Mouse (Mus musculus): ENCODE data around the gene Osbpl3. TPM values are rescaled to one million over a fixed set of nuclear protein-coding genes. Genes with fewer than 3 reads are reported as not detected.
A peak's percentile ranks its signal among the peaks of the same experiment; 100 is the strongest.

The Osbpl3 gene
- 10 to 100 TPM; 26.2 to 37.8 TPM for total RNA-seq (2021)
- long read RNA-seq, experiment 1, partial matches to known transcripts: 3 of 16 reads
- long read RNA-seq, experiment 1, other reads (novel, unspliced or antisense): 11 of 16 reads
- long read RNA-seq, experiment 2, partial matches to known transcripts: 0 of 17 reads
- long read RNA-seq, experiment 2, other reads (novel, unspliced or antisense): 15 of 17 reads

- DNase-seq: peak; percentile 90
Measured at GRCm38 (mm10) chr6:50455829-50456469, at the start of gene Osbpl3. Gene Osbpl3, minus strand, starts transcription at chr6:50456201.

GRCm38 (mm10) chr6:50505531-50505930 lies 49.5 kb upstream of the Osbpl3 start:
- no peak for DNase-seq

- DNase-seq: no peak
Measured at GRCm38 (mm10) chr6:50504711-50505110, 48.7 kb upstream of the Osbpl3 start.

- no peak for DNase-seq
Measured at GRCm38 (mm10) chr6:50503779-50504178, 47.8 kb upstream of the Osbpl3 start.

- no peak for DNase-seq
Measured at GRCm38 (mm10) chr6:50503031-50503430, 47.0 kb upstream of the Osbpl3 start.

DNA sequence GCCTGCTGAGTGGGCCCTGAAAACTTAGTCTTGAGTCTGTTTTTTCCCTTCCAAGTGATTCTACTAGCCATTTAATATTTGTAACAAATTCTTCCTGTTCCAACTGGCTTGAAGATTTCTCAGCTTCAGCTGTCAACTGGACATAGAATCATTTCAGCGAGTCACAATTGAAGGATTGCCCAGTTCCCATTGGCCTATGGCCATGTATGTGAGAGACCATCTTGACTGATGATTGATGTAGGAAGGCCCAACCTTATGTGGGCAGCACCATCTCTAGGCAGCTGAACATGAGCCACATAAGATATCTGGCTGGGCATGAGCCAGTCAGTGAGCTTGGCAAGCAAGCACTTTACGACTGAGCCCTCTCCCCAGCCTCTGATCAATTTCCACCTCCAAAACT lies 42.3 kb upstream of the Osbpl3 start:
- DNase-seq: peak; percentile 9

DNA sequence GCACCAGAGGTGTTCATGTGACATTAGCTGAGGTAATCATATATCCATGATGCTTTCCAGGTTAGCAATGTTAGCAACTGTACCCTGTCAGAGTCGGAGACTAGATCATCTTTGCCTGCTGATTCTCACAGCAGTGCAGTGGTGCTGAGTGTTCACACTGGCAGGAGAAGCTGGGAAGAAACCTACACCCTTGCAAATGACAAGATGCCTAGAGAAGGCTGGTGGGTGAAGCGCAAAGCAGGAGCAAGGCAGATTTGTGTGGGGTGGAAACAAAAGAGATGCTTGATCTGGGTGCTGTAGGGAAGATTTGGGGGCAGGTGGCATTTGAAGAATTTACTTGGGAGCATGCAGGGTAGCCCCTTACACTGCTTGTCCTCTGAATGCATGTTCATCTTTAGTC lies 34.5 kb upstream of the Osbpl3 start:
- DNase-seq: no peak

GRCm38 (mm10) chr6:50489380-50489779 lies 33.4 kb upstream of the Osbpl3 start:
- DNase-seq: no peak

DNA sequence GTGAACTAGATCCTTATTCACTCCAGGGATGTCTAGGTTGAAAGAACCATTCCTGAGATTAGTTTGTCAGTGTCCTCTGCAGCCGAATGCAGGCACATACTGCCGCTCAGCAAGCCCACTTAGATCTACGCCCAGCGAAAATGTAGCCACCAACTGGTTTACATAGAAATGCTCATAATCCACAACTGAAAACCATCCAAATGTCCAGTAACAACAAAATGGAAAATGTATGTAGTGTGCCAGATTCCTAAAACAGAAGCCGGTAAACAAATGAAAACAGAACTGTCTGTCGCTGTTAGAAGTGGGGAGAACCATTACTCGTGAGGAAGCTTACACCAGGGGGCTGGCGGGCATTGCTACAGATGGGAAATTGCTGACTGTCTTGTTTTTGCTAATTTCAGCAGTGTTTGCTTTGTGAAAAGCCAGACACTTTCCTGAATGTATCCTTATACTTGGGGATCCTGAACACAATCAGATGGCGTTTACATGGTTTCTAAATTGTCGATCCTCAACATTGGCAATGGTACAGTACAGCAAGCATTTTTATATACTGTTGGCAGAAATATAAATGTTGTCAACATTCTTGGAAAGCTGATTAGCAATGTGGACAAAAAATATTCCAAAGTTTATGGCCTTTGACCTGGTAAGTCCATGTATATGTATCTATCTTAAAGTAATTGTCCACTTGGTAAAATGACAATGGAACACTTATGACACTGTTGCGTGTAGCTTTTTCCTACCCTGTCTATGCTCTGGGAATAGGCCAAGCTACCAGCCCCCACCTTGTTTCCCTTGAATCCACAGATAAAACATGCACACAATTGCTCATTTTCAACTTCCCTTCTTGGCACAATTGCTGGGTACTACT lies 30.3 kb upstream of the Osbpl3 start:
- no peak for DNase-seq

GRCm38 (mm10) chr6:50483426-50483825 lies 27.4 kb upstream of the Osbpl3 start:
- DNase-seq: no peak

DNA sequence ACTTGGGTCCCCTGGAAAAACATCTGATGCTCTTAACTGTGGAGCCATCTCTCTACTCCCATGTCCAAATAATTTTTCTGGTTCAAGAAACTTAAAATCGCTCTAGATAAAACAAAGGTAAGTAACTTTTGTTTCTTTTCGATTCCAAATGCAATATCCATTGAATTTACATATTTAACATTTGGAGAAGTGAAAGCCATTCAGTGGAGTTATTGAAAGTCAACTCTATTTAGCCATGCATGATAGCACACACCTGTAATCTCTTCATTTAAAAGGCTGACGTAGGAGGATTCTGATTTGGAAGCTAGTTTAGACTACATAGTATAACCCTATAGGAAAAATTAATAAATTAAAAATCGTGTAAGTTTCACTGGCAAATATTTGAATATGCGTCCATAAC lies 25.5 kb upstream of the Osbpl3 start:
- no peak for DNase-seq

DNA sequence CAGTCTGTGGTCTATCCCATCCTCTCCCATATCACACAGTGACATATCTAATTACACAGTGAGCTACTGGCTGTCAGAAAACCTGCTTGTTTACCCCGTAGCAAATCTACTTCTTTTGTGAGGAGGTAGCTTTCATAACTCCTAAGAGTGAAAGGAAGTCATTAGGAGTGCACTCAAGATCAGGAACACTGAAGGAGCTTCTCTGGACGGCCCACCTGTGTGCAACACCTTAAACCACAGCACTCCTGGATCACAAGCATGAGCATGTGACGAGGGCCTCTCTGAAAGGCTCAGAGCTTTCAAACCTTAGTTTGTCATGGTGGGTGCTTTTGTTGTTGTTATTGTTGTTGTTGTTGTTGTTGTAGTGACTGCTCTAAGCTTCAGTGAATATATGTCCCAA lies 10.4 kb upstream of the Osbpl3 start:
- DNase-seq: no peak

GRCm38 (mm10) chr6:50464690-50465485 lies 8.9 kb upstream of the Osbpl3 start:
- DNase-seq: no peak

DNA sequence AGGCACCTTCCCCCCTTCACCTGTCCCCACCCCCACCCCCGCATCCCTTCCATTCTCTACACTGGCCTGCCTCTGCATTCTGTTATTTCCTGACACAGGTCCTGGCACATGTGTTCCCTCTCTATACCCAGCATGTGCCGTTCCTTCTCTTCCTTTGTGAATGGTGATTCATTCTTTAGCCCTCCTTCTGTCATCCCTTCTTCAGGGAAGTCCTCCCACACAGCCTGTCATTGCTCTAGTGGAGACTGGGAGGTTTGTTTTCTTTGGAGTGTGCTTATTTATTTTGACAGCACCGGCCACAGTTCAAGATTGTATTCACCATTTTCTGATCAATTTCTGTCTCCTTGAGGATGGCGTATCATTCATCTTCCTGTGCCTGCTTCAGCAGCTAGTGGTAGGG lies 6.0 kb upstream of the Osbpl3 start:
- DNase-seq: no peak

- DNase-seq: no peak
Measured at GRCm38 (mm10) chr6:50461585-50461984, 5.6 kb upstream of the Osbpl3 start.

DNA sequence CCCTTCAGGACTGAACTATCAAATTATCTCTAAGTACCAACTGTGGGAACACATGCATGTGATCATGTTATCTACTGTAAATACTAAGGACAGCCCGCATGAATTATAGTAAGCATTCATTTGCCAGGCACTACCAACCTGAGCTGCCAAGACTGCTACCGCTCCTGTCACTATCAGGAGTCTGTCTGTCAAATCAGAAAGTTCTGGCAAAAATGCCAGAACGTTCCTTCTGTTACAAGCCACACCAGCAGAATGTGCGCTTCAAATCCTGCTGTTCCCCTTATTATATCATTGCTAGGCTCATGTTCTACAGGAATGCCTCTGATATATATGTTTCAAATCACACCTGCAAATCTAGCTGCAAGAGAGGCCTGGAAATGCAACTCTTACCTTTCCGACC lies 4.6 kb upstream of the Osbpl3 start:
- no peak for DNase-seq

DNA sequence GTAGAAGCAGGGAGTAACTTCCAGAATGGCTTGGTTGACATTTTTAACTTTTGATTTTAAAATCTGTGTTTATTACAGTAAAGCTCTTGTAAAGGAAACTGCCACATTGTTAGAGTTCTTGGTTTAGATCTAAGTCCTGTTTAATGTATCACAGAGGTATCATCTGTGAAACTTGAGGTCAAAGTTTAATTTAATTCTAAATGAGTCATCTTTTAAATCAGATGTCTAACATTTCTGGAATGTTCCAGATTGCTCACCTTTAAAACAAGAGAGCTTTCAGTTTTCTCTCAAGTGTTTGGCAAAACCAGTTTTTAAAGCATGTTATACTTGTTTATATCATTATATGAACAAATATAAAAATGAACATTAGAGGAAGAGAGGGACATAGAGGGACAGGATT lies 4.2 kb upstream of the Osbpl3 start:
- DNase-seq: no peak

DNA sequence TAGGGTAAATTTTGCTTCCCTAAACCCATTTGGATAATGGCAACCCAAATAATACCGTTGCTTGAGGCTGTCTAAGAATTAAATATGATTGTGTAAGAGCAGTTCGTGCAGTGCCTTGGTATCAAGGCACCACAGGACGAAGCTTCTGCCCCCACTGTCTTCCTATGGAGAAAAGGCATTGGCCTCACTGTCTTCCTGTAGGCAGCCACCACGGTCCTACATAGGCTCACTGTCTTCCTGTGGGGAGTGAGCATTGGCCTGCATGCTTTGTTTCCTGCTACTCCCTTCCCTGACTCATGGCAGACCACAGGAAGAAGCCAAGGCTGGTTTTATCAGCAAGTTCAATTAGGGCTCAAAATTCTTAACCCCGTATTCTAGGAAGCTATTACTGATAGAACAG lies 3.3 kb upstream of the Osbpl3 start:
- DNase-seq: no peak

DNA sequence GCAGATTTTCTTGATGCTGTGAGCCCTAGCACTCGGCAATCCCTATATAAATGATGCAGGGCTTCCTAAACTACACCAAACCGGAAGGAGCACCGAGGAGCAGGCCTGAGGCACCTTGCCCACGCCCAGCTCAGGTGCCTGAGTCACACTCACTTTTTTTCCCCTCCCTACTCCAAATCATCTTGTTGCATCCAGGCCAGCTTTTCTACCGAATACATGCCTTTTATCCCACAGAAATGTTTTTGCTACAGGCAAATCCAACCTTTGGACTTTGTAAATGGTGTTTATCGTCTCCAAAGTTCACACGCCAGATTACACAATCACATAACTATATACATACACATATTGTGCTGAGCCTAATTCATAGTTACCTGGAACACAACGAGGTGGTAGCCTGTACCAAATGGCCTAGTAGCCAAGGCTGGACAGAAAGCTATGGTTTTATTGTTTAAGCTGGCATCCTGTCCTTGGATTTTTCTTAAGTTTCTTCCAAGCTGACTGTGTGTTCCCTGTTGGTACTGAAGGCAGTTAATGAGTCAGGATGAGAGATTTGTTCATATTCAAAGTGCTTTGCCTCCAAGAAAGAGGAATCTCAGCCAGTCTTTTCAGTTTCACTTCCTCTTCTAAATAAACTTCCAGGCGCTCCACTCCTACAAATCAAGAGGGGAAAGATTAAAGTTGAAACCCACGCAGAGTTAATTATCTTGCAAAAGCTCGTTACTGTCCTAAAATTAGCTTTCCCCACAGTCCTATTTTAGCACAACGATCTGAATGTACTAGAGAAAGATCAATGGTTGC lies 1.7 kb upstream of the Osbpl3 start:
- DNase-seq: no peak

GRCm38 (mm10) chr6:50456706-50457105 lies 705 bp upstream of the Osbpl3 start:
- no peak for DNase-seq

DNA sequence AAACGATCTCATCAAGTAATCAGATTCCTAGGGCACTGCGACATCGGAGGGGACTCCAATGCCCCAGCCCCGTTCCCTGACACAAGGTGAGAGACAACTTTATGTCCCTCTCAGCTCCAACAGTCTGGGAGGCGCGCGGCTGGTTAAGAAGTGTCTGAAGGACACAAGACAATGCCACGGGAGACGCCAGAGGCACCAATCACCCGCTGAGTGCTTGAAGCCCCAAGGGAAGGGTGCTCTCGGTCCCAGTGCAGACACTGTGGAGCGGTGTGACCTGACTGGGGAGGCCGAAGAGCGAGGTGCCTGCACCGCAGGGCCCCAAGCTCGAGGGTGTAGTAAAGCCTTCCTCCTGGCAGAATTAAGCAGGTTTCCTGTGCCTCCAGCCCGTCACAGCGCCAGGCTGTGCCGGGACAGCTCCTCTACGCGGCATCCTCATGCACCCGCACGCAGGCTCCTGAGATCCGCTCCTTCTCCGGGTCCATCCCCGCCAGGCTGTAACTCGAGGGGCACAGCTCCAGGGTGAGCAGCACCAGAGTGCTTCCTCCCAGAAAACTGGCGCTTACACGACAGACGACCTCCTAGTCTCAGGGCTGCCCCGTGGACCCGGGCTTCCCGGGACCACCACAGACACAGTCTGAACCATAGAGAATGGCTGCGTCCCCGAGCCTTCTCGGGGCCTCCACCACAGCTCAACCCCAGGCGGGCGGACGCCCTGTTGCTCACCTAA lies 736 bp downstream of the Osbpl3 start:
- DNase-seq: peak; percentile 60

Data from adrenal gland, postnatal 10 days (tissue).